Mouse (Mus musculus) forebrain, embryonic 15.5 days (tissue): ENCODE results near the gene Mapre1. TPM values are rescaled to one million over a fixed set of nuclear protein-coding genes. Genes with fewer than 3 reads are reported as not detected.

Experiments
- ATAC-seq: fragments of 200-750 bp; cut with Nextera tagmentation; replicated peaks from 2 replicates; pipeline ENCODE4 v1.8.0; 2017; ENCODE audit warnings: mild to moderate bottlenecking, moderate TSS enrichment, moderate library complexity
- H3K27ac ChIP-seq: fragments of 300-500 bp; sonication (generic); replicated peaks from 2 replicates; pipeline ENCODE4 v1.5.1; 2015; ENCODE audit warnings: mild to moderate bottlenecking, inconsistent platforms
- H3K27me3 ChIP-seq: fragments of 300-500 bp; sonication (generic); 2 replicates; pipeline ENCODE4 v1.6.1; 2015; ENCODE audit warnings: inconsistent platforms
- H3K36me3 ChIP-seq: fragments of 300-500 bp; sonication (generic); 2 replicates; pipeline ENCODE4 v1.6.1; 2015; ENCODE audit warnings: mild to moderate bottlenecking, inconsistent platforms
- H3K4me1 ChIP-seq: fragments of 300-500 bp; sonication (generic); 2 replicates; pipeline ENCODE4 v1.6.1; 2015; ENCODE audit warnings: inconsistent platforms
- H3K4me2 ChIP-seq: fragments of 300-500 bp; sonication (generic); replicated peaks from 2 replicates; pipeline ENCODE4 v1.6.1; 2015; ENCODE audit warnings: mild to moderate bottlenecking, inconsistent platforms
- H3K4me3 ChIP-seq: fragments of 300-500 bp; sonication (generic); 2 replicates; pipeline ENCODE4 v1.5.1; 2015; ENCODE audit warnings: mild to moderate bottlenecking, inconsistent platforms
- H3K9ac ChIP-seq: fragments of 300-500 bp; sonication (generic); replicated peaks from 2 replicates; pipeline ENCODE4 v1.6.1; 2015; ENCODE audit warnings: mild to moderate bottlenecking, inconsistent platforms
- H3K9me3 ChIP-seq: fragments of 300-500 bp; sonication (generic); 2 replicates; pipeline ENCODE4 v1.6.1; 2016; ENCODE audit warnings: inconsistent platforms
- WGBS: fragments of 180-500 bp; shearing (Covaris S2); methylation state at CpG from one replicate; pipeline ENCODE4 v1.1.7; 2015; ENCODE audit warnings: mixed read lengths; 5-methylcytosine and 5-hydroxymethylcytosine counted together
- polyA plus RNA-seq: library from polyadenylated mRNA; unstranded; fragments of >200 nt; fragmentation: Nextera tagmentation; extraction: Ambion mirVana; gene quantifications from 2 replicates; pipeline ENCODE4 v1.2.1, GENCODE M21; 2015

Gene Mapre1
- polyA plus RNA-seq, 1 experiment from 2014 or later: 423 TPM

DNA sequence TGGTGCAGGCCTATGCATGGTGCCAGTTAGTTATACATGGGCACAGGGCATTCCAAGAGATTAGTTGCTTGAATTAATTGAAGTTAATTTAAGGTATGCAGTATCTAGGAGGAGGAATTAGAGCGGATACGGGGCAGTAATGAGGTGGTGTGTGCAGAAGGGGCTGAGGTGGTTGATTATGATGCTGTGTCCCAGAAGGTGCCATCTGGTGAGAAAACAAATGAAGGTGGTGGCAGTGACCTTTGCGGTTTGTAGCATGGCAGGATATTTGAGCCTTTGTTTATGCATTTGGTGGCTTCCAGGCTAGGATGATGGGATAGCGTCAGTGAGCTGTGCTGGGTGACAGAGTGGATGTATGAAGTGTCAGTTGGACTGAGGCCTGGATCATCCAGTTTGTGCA, 15.8 kb upstream of the Mapre1 start:
- Histone ChIP-seq H3K4me2 (no peak overlapping the region), H3K4me3 (no peak overlapping the region), H3K27ac (no peak overlapping the region), H3K36me3 (no peaks in the 10 kb centered on the region), H3K4me1 (no peaks in the 10 kb centered on the region), H3K9ac (no peak overlapping the region), H3K9me3 (no peaks in the 10 kb centered on the region; the same call in 1 of the 2 replicates), H3K27me3 (no peaks in the 10 kb centered on the region)
- no peak for ATAC-seq
- 71% methylated on average over 4 of the region's 4 CpGs for WGBS

DNA sequence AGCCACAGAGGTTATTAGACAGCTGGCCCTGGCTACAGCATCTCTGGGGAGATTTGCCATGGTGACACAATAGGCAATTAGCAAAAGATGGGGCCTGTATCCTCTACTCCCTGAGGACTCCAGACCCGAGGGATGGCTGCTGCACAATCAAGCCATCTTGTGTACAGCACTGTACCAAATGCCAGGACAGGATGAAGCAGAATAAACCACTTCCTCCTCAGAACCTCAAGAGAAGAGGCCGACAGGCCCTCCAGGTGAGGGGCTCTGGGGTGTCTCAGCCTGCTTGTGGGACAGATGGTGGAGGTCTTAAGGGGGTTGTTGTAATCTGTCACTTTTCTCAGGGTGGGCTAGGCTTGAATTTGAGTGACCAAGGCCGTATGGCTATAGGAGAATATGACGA, 7.0 kb upstream of the Mapre1 start:
- Histone ChIP-seq H3K4me2 (no peak overlapping the region), H3K4me3 (no peak overlapping the region), H3K27me3 (no peaks in the 10 kb centered on the region), H3K9me3 (no peaks in the 10 kb centered on the region), H3K36me3 (no peaks in the 10 kb centered on the region), H3K27ac (no peak overlapping the region), H3K4me1 (no peaks in the 10 kb centered on the region), H3K9ac (no peak overlapping the region)
- no peak for ATAC-seq
- WGBS: 85% methylated on average over 4 of the region's 4 CpGs

DNA sequence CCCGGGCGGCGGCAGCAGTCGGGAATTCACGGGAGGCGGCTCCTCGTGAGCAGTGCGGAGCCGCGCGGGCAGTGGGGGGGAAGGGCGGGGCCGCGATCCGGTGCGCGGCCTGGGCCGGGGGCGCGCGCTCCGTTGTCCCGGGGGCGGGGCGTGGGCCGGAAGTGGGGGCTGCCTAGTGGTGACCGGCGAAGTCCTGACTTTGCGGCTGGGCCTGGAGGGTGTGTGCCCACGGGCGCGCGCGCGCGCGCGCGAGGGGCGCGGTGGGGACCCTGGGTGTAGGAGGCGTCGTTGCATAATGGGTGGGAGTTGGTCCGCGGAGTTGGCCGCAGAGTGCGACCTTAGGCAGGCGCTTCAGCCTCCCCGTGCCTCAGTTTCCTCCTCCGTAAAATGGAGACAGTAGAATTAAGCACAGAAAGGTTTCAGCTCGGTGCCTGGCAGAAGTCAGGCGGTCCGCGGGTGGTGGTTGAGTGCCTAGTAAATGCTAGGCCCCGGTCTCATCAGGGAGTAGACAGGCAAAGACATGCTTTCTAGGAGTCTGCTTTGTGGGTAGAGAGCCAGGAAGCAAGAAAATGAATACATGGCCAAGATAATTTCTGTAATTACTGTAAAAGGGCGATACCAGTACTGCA, 477 bp downstream of the Mapre1 start:
- peak overlapping the region; percentile 62 for H3K4me3 ChIP-seq
- H3K4me1 ChIP-seq: peaks cover 29% of the 10 kb centered on the region
- H3K4me2 ChIP-seq: peak overlapping the region; percentile 70
- H3K9ac ChIP-seq: peak overlapping the region; percentile 89
- H3K36me3 ChIP-seq: peaks cover 2% of the 10 kb centered on the region; the same call in 1 of the 2 replicates
- no peaks in the 10 kb centered on the region for H3K9me3 ChIP-seq
- H3K27me3 ChIP-seq: no peaks in the 10 kb centered on the region
- under 1% methylated on average over 55 of the region's 56 CpGs for WGBS
- ATAC-seq: peak; percentile 85
- H3K27ac ChIP-seq: peak overlapping the region; percentile 92

DNA sequence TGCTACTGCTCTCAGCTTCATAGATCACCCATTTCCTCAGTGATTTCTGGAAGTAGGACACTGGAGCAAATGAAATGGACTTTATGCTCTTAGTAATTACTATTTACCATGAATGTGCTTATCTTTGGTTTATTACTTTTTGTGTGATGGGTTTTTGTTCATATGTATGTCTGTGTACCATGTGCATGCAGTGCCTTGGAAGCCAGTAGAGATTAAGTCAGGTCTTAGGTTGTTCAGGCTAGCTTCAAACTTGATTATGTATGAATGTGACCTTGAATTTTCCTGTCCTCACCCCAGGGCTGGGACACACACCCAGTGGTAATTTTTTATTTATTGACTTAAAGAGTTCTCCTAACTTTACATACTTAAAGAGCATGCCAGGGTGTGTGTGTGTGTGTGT, 6.9 kb downstream of the Mapre1 start:
- H3K9ac ChIP-seq: no peak overlapping the region
- no peak overlapping the region for H3K4me3 ChIP-seq
- ATAC-seq: no peak
- peaks cover 17% of the 10 kb centered on the region for H3K4me1 ChIP-seq
- no peak overlapping the region for H3K27ac ChIP-seq
- no peaks in the 10 kb centered on the region for H3K27me3 ChIP-seq
- H3K9me3 ChIP-seq: no peaks in the 10 kb centered on the region
- peaks cover 24% of the 10 kb centered on the region for H3K36me3 ChIP-seq
- no peak overlapping the region for H3K4me2 ChIP-seq

DNA sequence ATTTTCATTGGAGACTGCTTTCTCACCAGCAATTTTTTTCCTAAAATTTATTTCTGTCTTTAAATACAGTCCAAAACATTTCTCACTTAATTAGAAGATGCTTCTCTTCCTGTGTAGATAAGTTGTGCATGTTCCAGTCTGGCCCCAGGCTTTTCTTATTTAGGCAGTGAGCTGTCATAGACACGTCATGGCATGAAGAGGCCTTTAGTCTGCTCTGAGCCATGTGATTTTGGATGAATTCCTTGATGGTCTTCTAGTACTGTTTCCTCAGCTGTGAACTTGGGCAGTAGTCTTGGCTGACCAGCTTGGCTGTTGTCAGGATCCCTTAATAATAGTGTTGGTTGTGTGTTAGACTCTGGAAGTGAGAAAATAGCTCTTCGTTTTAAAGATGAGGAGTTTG, 9.3 kb downstream of the Mapre1 start:
- Histone ChIP-seq H3K27ac (no peak overlapping the region), H3K9me3 (no peaks in the 10 kb centered on the region), H3K4me1 (peaks cover 5% of the 10 kb centered on the region; the same call in 1 of the 2 replicates), H3K36me3 (peaks cover 24% of the 10 kb centered on the region), H3K4me2 (no peak overlapping the region), H3K27me3 (no peaks in the 10 kb centered on the region), H3K9ac (no peak overlapping the region), H3K4me3 (no peak overlapping the region)
- no peak for ATAC-seq
- 85% methylated on average over 2 of the region's 2 CpGs for WGBS

DNA sequence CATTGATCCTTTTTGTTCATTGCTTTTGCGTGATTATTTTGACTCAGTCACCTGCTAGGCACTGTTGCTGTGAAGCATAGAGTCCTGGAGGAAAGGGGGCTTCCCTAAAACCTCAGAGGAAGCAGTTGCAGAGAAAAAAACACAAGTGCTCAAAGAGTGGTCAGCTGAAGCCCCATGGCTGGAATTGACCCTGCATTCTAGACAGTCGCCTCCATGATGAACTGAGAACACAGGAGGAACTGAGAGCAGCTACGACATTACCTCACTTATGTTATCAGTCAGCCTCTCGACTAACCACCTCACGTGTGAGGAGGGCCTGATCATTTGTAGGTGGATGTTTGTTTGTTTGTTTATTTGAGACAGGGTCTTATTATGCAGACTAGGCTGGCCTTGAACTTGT, 21.0 kb downstream of the Mapre1 start:
- Histone ChIP-seq H3K9me3 (no peaks in the 10 kb centered on the region), H3K4me2 (no peak overlapping the region), H3K27me3 (no peaks in the 10 kb centered on the region), H3K4me3 (no peak overlapping the region), H3K9ac (no peak overlapping the region), H3K4me1 (no peaks in the 10 kb centered on the region), H3K36me3 (peaks cover 91% of the 10 kb centered on the region), H3K27ac (no peak overlapping the region)
- WGBS: 97% methylated on average over 5 of the region's 5 CpGs
- ATAC-seq: no peak

DNA sequence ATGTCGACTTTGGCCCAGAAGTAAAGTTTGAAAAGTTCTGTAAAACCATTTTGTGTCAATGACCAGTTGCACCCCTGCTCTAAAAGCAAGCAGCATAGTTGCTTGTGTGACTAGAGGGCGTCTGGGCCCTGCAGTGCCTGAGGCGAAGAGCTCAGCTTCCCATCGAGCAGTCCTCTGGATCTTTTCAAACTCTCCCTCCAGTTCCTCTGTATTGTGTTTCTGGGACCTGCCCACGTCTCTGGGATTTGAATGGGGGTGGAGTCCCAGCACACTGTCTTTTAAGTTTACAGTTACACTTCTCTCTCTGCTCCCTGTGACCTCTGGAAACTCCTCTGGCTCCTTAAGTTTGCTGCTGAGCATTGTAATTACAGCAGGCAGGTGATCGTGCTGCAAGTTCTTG, 26.4 kb downstream of the Mapre1 start:
- peaks cover 63% of the 10 kb centered on the region for H3K36me3 ChIP-seq
- ATAC-seq: no peak
- 47% methylated on average over 6 of the region's 6 CpGs for WGBS

DNA sequence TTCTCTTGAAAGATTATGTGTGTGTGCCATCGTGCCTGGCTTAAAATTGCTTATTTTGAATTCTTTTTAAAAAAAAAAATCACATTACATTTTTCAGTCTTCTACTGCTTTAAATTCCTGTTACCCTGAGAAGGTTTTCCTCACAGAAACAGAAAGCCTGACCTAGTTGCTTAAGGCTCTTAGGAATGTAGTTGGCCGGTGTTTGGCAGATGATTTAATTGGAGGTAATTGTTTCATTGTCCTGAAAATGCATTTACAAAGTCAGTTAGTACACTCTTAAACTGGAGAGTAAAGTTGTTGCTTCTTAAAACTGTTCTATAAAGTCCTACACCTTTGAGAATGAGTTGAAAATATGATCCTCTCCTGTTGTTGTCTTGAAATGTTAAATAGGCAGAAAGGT, 27.8 kb downstream of the Mapre1 start:
- H3K4me3 ChIP-seq: no peak overlapping the region
- no peak overlapping the region for H3K4me2 ChIP-seq
- H3K9me3 ChIP-seq: no peaks in the 10 kb centered on the region
- no peak for ATAC-seq
- 79% methylated on average over 2 of the region's 2 CpGs for WGBS
- no peak overlapping the region for H3K27ac ChIP-seq
- H3K9ac ChIP-seq: no peak overlapping the region
- H3K4me1 ChIP-seq: no peaks in the 10 kb centered on the region
- H3K36me3 ChIP-seq: peaks cover 63% of the 10 kb centered on the region
- H3K27me3 ChIP-seq: no peaks in the 10 kb centered on the region

More for the DNA sequence above, 26.4 kb downstream of the Mapre1 start:
- H3K4me2 ChIP-seq: no peak overlapping the region
- H3K27ac ChIP-seq: no peak overlapping the region
- no peak overlapping the region for H3K4me3 ChIP-seq
- H3K4me1 ChIP-seq: no peaks in the 10 kb centered on the region
- H3K9ac ChIP-seq: no peak overlapping the region
- no peaks in the 10 kb centered on the region for H3K27me3 ChIP-seq
- H3K9me3 ChIP-seq: no peaks in the 10 kb centered on the region

DNA sequence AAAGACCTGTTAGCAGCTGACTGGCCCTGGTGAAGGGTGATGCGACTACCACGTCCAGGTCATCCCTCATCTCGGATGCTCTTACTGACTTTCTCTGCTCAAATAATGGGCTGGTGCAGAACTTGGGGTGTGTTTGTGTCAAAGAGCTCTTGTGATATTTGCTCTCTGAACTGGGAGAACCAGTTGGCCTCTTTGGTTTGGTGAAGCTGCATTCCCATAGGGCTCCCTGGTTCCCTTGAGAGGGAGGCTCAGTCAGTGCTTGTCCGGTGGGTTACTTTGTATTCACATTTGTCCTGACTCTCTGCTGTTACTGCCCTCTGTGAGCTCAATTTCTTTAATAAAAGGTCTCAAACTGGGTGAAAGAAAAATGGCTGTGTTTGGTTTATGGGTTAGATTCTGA, 31.9 kb downstream of the Mapre1 start:
- no peaks in the 10 kb centered on the region for H3K27me3 ChIP-seq
- WGBS: 95% methylated on average over 4 of the region's 4 CpGs

DNA sequence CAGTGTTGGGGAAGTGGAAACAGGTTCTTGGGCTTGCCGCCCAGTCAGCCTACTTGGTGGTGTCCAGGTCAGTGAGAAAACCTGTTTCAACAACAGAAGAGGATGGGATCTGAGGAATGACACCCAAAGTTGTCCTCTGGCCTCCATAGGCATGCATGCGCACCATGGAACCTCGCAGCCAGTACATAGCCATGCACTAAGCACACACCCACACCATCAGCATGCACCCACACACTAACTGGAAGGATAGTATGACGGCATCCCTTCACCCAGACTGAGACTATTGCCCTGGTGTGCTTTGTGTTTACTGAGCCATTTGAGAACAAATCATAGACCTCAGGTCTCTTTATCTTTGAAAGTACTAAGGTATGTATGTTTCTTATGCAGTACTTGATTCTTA, 34.4 kb downstream of the Mapre1 start:
- 97% methylated on average over 4 of the region's 4 CpGs for WGBS
- Histone ChIP-seq H3K4me3 (no peak overlapping the region), H3K27me3 (no peaks in the 10 kb centered on the region), H3K9me3 (no peaks in the 10 kb centered on the region), H3K4me2 (no peak overlapping the region), H3K36me3 (peaks cover 26% of the 10 kb centered on the region), H3K9ac (no peak overlapping the region), H3K4me1 (peaks cover 9% of the 10 kb centered on the region; the same call in 1 of the 2 replicates), H3K27ac (no peak overlapping the region)
- no peak for ATAC-seq

More for the DNA sequence above, 31.9 kb downstream of the Mapre1 start:
- no peak overlapping the region for H3K4me3 ChIP-seq
- H3K4me1 ChIP-seq: no peaks in the 10 kb centered on the region
- H3K27ac ChIP-seq: no peak overlapping the region
- H3K4me2 ChIP-seq: no peak overlapping the region
- H3K9ac ChIP-seq: no peak overlapping the region
- peaks cover 31% of the 10 kb centered on the region for H3K36me3 ChIP-seq
- no peak for ATAC-seq
- no peaks in the 10 kb centered on the region for H3K9me3 ChIP-seq

DNA sequence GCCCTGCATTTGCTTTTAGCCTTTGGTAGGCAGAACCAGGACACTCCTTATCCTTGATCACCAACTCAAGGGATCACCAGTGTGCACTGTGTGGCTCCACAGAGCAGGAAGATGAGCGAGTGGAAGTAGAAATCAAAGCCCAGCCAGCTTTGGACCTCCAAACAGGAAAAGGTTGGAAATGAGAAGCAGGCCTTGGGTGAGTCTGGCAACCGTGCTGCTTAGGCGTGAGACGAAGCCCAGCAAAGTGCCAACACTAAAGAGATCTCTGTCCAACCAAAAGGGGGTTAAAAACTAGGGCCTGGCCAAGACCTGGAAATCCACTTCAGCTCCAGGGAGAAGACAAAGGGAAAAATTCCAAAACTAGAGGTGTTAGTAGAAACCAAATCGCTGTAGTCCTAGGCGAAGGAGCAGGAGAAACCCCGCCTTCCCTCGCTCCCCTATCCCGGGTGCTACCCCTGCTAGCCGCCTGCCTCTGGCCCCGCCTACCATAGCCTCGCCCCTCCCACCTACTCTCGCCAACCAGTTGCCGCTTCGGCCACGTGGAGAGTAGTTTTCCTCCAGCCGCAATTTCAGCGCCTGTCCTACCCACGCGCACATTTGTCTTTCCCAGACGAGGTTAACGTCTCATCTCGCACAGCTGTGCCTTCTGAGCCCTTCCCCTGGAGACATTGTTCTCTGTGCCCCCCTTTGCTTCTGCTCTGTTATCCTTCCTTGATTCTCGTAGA, 37.7 kb downstream of the Mapre1 start:
- WGBS: 14% methylated on average over 24 of the region's 24 CpGs
- H3K9ac ChIP-seq: no peak overlapping the region
- H3K27ac ChIP-seq: no peak overlapping the region
- no peaks in the 10 kb centered on the region for H3K9me3 ChIP-seq
- peak; percentile 80 for ATAC-seq
- H3K4me3 ChIP-seq: peak overlapping the region; percentile 25
- H3K27me3 ChIP-seq: no peaks in the 10 kb centered on the region
- H3K4me2 ChIP-seq: peak overlapping the region; percentile 48
- peaks cover 9% of the 10 kb centered on the region; the same call in 1 of the 2 replicates for H3K4me1 ChIP-seq
- peaks cover 4% of the 10 kb centered on the region for H3K36me3 ChIP-seq

DNA sequence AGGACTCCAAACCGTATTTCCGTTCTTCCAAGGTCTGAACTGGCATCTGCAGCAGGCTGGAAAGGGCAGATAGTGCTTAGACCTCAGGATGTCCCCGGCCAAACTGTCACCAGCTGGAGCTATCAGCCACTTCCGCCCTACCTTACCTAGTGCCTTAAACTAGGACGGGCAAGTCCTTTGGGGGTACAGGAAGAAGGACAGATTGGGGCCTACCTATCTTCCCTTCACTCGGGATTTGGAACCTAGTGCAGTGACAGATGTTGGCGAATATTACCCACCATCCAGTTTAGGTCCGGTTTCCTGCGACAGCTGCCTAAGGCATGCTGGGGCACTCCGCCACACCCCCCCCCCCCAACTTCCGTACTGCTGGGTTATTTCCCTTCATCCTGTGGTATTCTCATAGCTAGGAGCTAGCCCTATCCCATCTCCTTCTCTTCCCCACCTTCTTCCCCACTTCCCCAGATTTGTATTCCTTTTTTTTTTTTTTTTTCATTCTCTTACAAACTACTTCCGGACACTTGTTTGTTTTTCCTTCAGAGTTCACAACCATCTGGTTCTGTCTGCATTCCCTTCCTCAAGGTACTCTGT, 38.4 kb downstream of the Mapre1 start, which contains the start of gene Efcab8:
Gene Efcab8 (plus strand): TSS at position 538 of the 588 bp plus-strand sequence.
- Histone ChIP-seq H3K27me3 (no peaks in the 10 kb centered on the region), H3K4me2 (peak within 1 kb of the TSS; percentile 48), H3K4me3 (peak within 1 kb of the TSS; percentile 25), H3K9me3 (no peaks in the 10 kb centered on the region), H3K36me3 (no peaks in the 10 kb centered on the region), H3K9ac (no peak within 1 kb of the TSS), H3K4me1 (peaks cover 9% of the 10 kb centered on the region; the same call in 1 of the 2 replicates), H3K27ac (no peak within 1 kb of the TSS)
- WGBS: 60% methylated on average over 12 of the region's 12 CpGs
- no peak for ATAC-seq
